Mouse (Mus musculus) heart, postnatal 14 days (tissue): Measurements from ENCODE around the gene Dnmt1. TPM values are rescaled to one million over a fixed set of nuclear protein-coding genes. Genes with fewer than 3 reads are reported as not detected.
A peak's percentile ranks its signal among the peaks of the same experiment; 100 is the strongest.

ENCODE experiments used
- DNase-seq, 2 experiments: peaks; one replicate each; pipeline ENCODE4 v3.0.0; 2021 to 2022
- intact Hi-C: fragments of 180-260 bp; cut with DNase I; formaldehyde crosslinking; loops from one replicate; pipeline ENCODE4 v1.15.1; 2025
- microRNA-seq, 2 experiments: library from miRNA; unstranded; fragments of <30 nt; microRNA quantifications; one replicate each; pipeline ENCODE4 v1.2.0; 2021 to 2022
- total RNA-seq, 2 experiments: library from RNA; stranded (reverse); gene quantifications; 2 replicates each; pipeline ENCODE4 v1.2.3; 2021

Gene Dnmt1
- total RNA-seq, 2 experiments from 2014 or later = 13.6 to 18.7 TPM

DNA sequence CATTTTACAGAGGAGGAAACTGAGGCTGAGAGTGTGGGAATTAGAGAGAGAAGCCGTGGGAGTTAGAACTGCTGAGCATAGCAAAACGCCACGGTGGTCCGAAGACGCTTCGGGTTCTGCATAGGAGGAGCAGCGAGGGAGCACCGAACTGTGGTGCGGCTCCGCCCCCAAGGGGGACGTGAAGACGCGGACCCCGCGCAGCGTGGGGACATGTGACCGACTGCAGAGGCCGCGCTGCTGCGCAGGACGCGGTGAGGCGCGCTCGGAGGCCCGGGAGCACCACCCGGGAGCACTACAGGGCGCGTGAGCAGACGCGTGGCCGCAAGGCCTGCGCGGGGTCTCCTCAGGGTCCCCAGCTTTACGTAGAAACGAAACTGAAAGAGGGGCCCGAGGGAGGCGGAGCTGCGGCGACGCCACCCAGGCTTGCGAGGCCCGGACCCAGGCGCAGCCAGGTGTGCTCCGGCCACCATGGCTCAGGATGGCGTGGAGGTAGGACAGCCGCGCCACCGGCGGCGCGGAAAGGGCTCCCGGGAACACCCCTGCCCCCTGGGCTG lies 91.2 kb downstream of the Dnmt1 start, which contains the start of gene A230050P20Rik:
Gene A230050P20Rik (plus strand): TSS at position 195 of the 554 bp plus-strand sequence.
- intact Hi-C loops = no loop called here
- DNase-seq = peak; percentile 66 to 67

DNA sequence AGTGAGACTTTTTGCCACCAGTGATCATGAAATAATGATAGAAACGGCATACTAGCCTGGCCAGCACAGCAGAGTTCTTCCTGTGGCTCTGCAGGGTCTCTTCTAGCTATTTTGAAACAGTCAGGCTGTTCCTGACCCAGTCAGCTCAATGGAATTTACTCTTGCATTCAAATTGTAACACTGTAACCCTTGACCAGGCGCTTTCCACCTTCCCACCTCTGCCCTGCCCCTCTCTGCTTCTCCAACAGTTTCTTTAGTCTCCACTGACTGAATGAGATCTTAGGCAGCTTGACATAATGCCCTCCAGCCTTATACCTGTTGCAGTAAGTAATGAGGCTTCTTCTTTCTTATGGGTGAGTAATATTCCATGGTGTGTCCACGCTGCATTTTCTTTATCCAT lies 92.8 kb downstream of the Dnmt1 start:
- intact Hi-C loops = no loop called here
- DNase-seq = no peak

DNA sequence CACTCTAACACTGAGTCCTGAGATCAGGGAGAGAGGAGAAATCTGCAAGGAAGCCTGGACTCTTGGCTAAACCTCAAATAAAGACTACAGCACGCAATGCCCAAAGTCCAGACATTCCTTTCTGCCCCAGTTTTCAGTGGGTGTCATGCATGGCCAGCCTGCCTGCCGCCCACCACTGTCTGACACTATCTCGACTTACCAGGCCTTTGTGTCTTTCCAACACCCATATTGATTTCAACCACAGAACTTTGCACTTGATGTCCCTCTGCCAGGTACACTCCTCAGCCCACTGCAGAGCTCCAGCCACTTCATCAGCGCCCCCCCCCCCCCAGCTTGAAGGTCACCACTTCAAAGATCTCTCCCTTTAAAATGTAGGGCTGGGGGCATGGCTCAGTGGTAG lies 97.5 kb downstream of the Dnmt1 start:
- no peak for DNase-seq
- intact Hi-C loops = no loop called here

DNA sequence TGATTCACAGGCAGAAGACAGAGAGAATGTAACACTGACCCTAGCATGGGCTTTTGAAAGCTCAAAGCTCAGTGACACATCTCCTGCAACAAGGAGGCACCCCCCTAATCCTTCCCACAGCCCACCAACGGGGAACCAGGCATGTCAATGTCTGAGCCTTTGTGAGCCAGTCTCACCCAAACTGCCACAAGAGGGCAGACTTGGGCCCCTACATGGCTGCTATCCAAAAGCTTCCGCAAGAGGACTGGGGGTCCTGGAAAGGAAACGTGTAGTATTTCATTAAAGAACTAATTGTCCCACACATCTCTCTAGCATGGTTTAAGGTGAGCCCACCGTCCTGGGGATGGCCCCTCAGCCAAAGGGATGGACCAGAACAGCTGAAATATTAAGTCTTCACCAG lies 97.9 kb downstream of the Dnmt1 start:
- DNase-seq = peak in 1 of 2 experiments; percentile 37

GRCm38 (mm10) chr9:20859926-20860325 lies 99.8 kb downstream of the Dnmt1 start:
- DNase-seq = no peak
- intact Hi-C loops = no loop called here

More for the DNA sequence above, 97.9 kb downstream of the Dnmt1 start:
- intact Hi-C loops = no loop called here

Small RNA genes within 50 kb of the gene (microRNA-seq; reads per million reads assigned to microRNA genes)
- 0.27 to 0.60 reads per million in 2 experiments for gene Mir7081

Other genes starting within 250 kb of the Dnmt1 start
- gene Olfm2, start 213.5 kb downstream of the Dnmt1 start, total RNA-seq = under 1 TPM; 0.29 to 0.41 TPM
- gene Col5a3, start 144.8 kb downstream of the Dnmt1 start, total RNA-seq = 10 to 100 TPM; 31.8 to 33.2 TPM
- gene Rdh8, start 141.4 kb downstream of the Dnmt1 start, total RNA-seq = not detected
- 1 to 10 TPM; 4.6 to 5.0 TPM for gene A230050P20Rik, start 91.2 kb downstream of the Dnmt1 start, total RNA-seq
- 1 to 10 TPM; 1.9 TPM for gene Angptl6, start 80.2 kb downstream of the Dnmt1 start, total RNA-seq
- 1 to 10 TPM; 7.2 to 9.3 TPM for gene Ppan, start 71.7 kb downstream of the Dnmt1 start, total RNA-seq
- 10 to 100 TPM; 93.5 to 99.7 TPM for gene Eif3g, start 61.3 kb downstream of the Dnmt1 start, total RNA-seq
- gene S1pr2, start 16.9 kb upstream of the Dnmt1 start, total RNA-seq = 1 to 10 TPM; 5.4 to 6.9 TPM
- gene Mrpl4, start 42.9 kb upstream of the Dnmt1 start, total RNA-seq = 100 to 1,000 TPM; 116 to 123 TPM
- 10 to 100 TPM in 1 of 2 experiments, 1 to 10 TPM in 1; 8.5 to 10.1 TPM for gene Icam1, start 56.1 kb upstream of the Dnmt1 start, total RNA-seq
- gene Icam4, start 69.5 kb upstream of the Dnmt1 start, total RNA-seq = under 1 TPM; 0.37 to 0.38 TPM
- under 1 TPM in 1 of 2 experiments, not detected in 1; 0.12 TPM for gene Icam5, start 72.2 kb upstream of the Dnmt1 start, total RNA-seq
- gene Zglp1, start 107.2 kb upstream of the Dnmt1 start, total RNA-seq = not detected
- under 1 TPM; 0.26 to 0.39 TPM for gene Gm49373, start 113.2 kb upstream of the Dnmt1 start, total RNA-seq
- 10 to 100 TPM; 25.4 to 26.8 TPM for gene Fdx1l, start 113.7 kb upstream of the Dnmt1 start, total RNA-seq
- gene Gm38431, start 132.1 kb upstream of the Dnmt1 start, total RNA-seq = 1 to 10 TPM in 1 of 2 experiments, under 1 TPM in 1; 0.68 to 1.8 TPM
- gene Raver1, start 132.1 kb upstream of the Dnmt1 start, total RNA-seq = 10 to 100 TPM; 27.4 to 31.2 TPM
- gene Tyk2, start 171.4 kb upstream of the Dnmt1 start, total RNA-seq = 1 to 10 TPM; 9.2 TPM
- 100 to 1,000 TPM; 151 to 157 TPM for gene Cdc37, start 190.1 kb upstream of the Dnmt1 start, total RNA-seq
- 10 to 100 TPM; 36.7 to 37.5 TPM for gene Pde4a, start 205.8 kb upstream of the Dnmt1 start, total RNA-seq